Mouse (Mus musculus): ENCODE measurements at regions not wholly inside any gene's neighbourhood (a gene's known extent, or its start where the extent isn't known, plus 50 kb on each side); places are given as distances from the start of the nearest gene placed in this dataset.

- dilution Hi-C loops (cut with MboI; ENCODE audit: extremely low pct_ligation_motif_present, extremely low pct_unique_long_range_greater_than_20kb, low sequenced_read_pairs) = no loop called here
- TF ChIP-seq RAD21 (IDR thresholded peaks at IDR 0.05; ENCODE audit: low read depth, low read length) (no peak), MAZ (IDR thresholded peaks at IDR 0.05; ENCODE audit: low read depth, low read length) (no peak), EP300 (IDR thresholded peaks at IDR 0.05; ENCODE audit: low read length) (no peak), ZNF384 (IDR thresholded peaks at IDR 0.05; ENCODE audit: low read depth, low read length) (no peak), PAX5 (IDR thresholded peaks at IDR 0.05; ENCODE audit: low read length) (no peak), ETS1 (conservative IDR thresholded peaks at IDR 0.05; ENCODE audit: low read depth, low read length) (no peak), ZMIZ1 (IDR thresholded peaks at IDR 0.05; ENCODE audit: low read depth, low read length) (no peak), JUN (IDR thresholded peaks at IDR 0.05; ENCODE audit: insufficient read depth, low read depth, low read length) (no peak), HCFC1 (IDR thresholded peaks at IDR 0.05; ENCODE audit: low read depth, low read length) (no peak), SIN3A (IDR thresholded peaks at IDR 0.05; ENCODE audit: low read length) (no peak)
- in situ Hi-C loops (cut with MboI; ENCODE audit: low pct_ligation_motif_present, low pct_unique_long_range_greater_than_20kb, low sequenced_read_pairs) = no loop called here
- Histone ChIP-seq H3K9me3 (replicated peaks; ENCODE audit: low read length) (no peaks in the 10 kb centered on the region), H3K79me2 (replicated peaks; ENCODE audit: control insufficient read depth, extremely low read depth, insufficient read depth, poor library complexity, severe bottlenecking) (no peaks in the 10 kb centered on the region), H3K4me2 (ENCODE audit: insufficient read depth, low read depth, poor library complexity, severe bottlenecking) (no peak overlapping the region), H3K4me1 (ENCODE audit: control insufficient read depth in 1 of 2, insufficient read depth in 2 of 2) (0 out of 4 replicates have a peak, but pooled peaks cover 0 to 4% of the 10 kb centered on the region in 2 experiments), H3K4me3 (replicated peaks in 1 of 3; ENCODE audit: low read depth in 2 of 3, low read length in 2 of 3, poor library complexity in 1 of 3) (no peak overlapping the region), H3K9ac (ENCODE audit: insufficient read depth, low read depth) (no peak overlapping the region), H3K27me3 (replicated peaks) (no peaks in the 10 kb centered on the region), H3K36me3 (replicated peaks in 1 of 2; ENCODE audit: control insufficient read depth in 1 of 2, insufficient read depth in 1 of 2, low read length in 1 of 2) (no peaks in the 10 kb centered on the region), H3K27ac (ENCODE audit: insufficient read depth, low read depth) (no peak overlapping the region)
- no peak for DNase-seq (ENCODE audit: extremely low read depth)
These were observed 228.4 kb upstream of the Srek1ip1 start for GRCm38 (mm10) chr13:104563889-104564288.

- Histone ChIP-seq H3K27ac (ENCODE audit: insufficient read depth, low read depth) (no peak overlapping the region), H3K4me1 (ENCODE audit: control insufficient read depth in 1 of 2, insufficient read depth in 2 of 2) (no peaks in the 10 kb centered on the region), H3K79me2 (replicated peaks; ENCODE audit: control insufficient read depth, extremely low read depth, insufficient read depth, poor library complexity, severe bottlenecking) (no peaks in the 10 kb centered on the region), H3K9ac (ENCODE audit: insufficient read depth, low read depth) (no peak overlapping the region), H3K9me3 (replicated peaks; ENCODE audit: low read length) (no peaks in the 10 kb centered on the region), H3K36me3 (replicated peaks in 1 of 2; ENCODE audit: control insufficient read depth in 1 of 2, insufficient read depth in 1 of 2, low read length in 1 of 2) (no peaks in the 10 kb centered on the region), H3K4me3 (replicated peaks in 1 of 3; ENCODE audit: low read depth in 2 of 3, low read length in 2 of 3, poor library complexity in 1 of 3) (no peak overlapping the region), H3K4me2 (ENCODE audit: insufficient read depth, low read depth, poor library complexity, severe bottlenecking) (no peak overlapping the region), H3K27me3 (replicated peaks) (no peaks in the 10 kb centered on the region)
- in situ Hi-C loops (cut with MboI; ENCODE audit: low pct_ligation_motif_present, low pct_unique_long_range_greater_than_20kb, low sequenced_read_pairs) = no loop called here
- TF ChIP-seq ZC3H11A (IDR thresholded peaks at IDR 0.05; ENCODE audit: low read depth, low read length) (no peak), TBP (conservative IDR thresholded peaks at IDR 0.05; ENCODE audit: low read depth, low read length) (no peak), POLR2AphosphoS2 (IDR thresholded peaks at IDR 0.05; ENCODE audit: low read depth, low read length) (no peak), RCOR1 (conservative IDR thresholded peaks at IDR 0.05; ENCODE audit: low read depth, low read length) (no peak), MAX (IDR thresholded peaks at IDR 0.05; ENCODE audit: low read length) (no peak), IRF4 (IDR thresholded peaks at IDR 0.05; ENCODE audit: low read depth, low read length) (no peak), RAD21 (IDR thresholded peaks at IDR 0.05; ENCODE audit: low read depth, low read length) (no peak), CHD2 (IDR thresholded peaks at IDR 0.05; ENCODE audit: low read length) (no peak), JUND (conservative IDR thresholded peaks at IDR 0.05; ENCODE audit: low read depth, low read length) (no peak), MYC (IDR thresholded peaks at IDR 0.05; ENCODE audit: low read depth, low read length) (no peak), ZMIZ1 (IDR thresholded peaks at IDR 0.05; ENCODE audit: low read depth, low read length) (no peak), UBTF (IDR thresholded peaks at IDR 0.05; ENCODE audit: low read depth, low read length) (no peak), GABPA (IDR thresholded peaks at IDR 0.05; ENCODE audit: insufficient replicate concordance, low read depth, low read length) (no peak), ZNF384 (IDR thresholded peaks at IDR 0.05; ENCODE audit: low read depth, low read length) (no peak), E2F4 (IDR thresholded peaks at IDR 0.05; ENCODE audit: insufficient replicate concordance, low read depth, low read length) (no peak), TCF12 (IDR thresholded peaks at IDR 0.05; ENCODE audit: low read depth, low read length) (no peak), BHLHE40 (IDR thresholded peaks at IDR 0.05; ENCODE audit: low read depth, low read length) (no peak), PAX5 (IDR thresholded peaks at IDR 0.05; ENCODE audit: low read length) (no peak), CTCF (conservative IDR thresholded peaks at IDR 0.05 in 1 of 2, IDR thresholded peaks at IDR 0.05 in 1 of 2; ENCODE audit: low read depth in 2 of 2, low read length in 2 of 2) (no peak), CHD1 (IDR thresholded peaks at IDR 0.05; ENCODE audit: low read depth, low read length) (no peak)
- dilution Hi-C loops (cut with MboI; ENCODE audit: extremely low pct_ligation_motif_present, extremely low pct_unique_long_range_greater_than_20kb, low sequenced_read_pairs) = no loop called here
- DNase-seq (ENCODE audit: extremely low read depth) = no peak
These were observed 222.5 kb upstream of the Srek1ip1 start for GRCm38 (mm10) chr13:104569765-104570164.
